Mouse (Mus musculus): Measurements from ENCODE around the gene Efcab6. TPM values are rescaled to one million over a fixed set of nuclear protein-coding genes. Genes with fewer than 3 reads are reported as not detected.

Efcab6 gene
- polyA plus RNA-seq, 1 experiment, result 9.6 TPM

DNA sequence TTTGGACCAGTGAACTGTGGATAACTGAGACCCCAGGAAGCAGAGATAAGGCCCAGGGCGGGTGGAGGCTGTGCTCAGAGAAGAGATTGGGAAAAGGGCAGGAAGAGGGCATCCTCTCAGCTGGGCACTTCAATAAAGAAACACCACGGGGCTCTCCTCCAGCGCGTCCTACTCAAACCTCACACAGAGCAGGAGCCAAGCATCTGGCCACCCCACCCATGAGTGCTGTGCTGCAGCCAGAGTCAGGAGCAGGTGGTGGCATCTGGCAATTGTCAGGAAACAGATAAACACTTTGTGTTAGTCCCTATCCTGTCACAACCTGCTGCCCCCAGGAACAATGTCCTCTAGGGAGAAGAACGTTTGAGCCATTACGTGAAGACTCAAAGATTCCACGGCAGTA is 77.1 kb downstream of the Efcab6 start:
- DNase-seq (ENCODE audit: extremely low spot score in 1 of 2, low spot score in 1 of 2), result no peak

DNA sequence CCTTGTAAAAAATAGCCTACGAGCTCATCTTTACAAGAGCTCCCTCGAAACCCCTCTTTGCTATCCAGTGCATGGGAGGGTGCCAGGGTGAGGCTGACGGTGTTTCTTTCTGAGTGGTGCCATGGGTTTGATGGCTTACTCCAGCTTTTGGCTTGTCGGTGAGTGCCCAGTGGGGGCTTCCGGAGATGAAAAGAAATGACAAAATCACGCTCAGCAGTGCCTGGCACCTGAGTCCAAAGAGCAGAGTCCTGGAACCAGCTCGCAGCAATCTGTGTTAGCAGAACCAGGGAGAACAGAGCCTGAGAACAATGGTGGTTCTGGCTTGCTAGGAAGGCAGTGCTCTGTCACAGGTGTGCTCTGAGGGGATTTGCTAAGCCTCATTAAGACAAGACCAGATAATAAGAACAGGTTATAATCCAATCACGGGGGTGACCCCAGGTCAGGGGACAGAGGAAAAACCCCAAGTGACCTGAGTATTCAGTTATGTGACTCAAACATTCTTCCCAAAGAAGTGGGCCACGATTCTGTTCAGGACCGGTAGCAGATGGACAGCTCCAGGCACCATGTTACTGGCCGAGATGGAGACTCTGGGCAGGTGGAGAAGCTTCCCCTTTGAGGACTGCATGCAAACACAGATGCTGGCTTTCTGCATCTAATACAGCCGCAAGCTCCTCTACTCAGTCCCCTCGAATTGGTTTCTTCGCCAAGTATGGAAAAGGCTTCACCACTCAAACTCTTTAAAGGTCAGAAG is 82.8 kb downstream of the Efcab6 start:
- no peak for DNase-seq (ENCODE audit: extremely low spot score in 1 of 2, low spot score in 1 of 2)

DNA sequence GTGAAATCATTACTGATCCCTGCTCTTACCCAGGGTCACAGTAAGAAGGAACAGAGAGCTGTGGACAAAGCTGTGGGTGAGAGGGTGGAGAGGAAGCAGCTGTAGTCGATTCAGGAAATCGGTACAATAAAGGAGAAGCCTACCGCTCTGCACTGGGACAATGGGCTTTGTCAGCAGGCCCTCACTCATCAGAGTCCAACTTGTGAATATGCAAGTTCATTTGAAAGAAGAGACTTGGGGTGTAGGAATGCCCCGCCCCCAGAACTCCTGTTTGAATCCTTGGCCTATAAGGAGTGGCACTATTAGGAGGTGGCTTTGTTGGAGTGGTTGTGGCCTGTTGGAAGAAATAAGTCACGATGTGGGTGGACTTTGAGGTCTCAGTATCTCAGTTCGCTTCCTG is 86.3 kb downstream of the Efcab6 start:
- no peak for DNase-seq (ENCODE audit: extremely low spot score in 1 of 2, low spot score in 1 of 2)

DNA sequence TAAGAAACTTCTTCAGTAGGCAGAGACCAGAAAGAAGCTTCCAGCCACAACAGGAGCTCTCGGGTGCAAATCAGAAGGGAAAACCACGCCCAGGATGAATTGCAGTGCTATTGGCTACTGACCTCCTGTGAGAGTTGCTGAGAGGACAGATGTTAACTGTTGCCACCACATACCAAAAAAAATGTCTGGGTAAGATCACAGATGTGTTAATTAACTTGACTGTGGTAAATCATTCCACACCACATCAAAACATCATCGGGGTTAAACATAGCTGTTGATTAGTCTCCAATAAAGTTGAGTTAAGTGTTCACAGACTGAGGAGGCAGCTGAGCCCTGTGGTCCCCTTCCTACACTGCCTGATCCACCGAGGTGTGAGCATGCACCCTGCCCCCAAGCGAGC is 88.1 kb downstream of the Efcab6 start:
- no peak for DNase-seq (ENCODE audit: extremely low spot score in 1 of 2, low spot score in 1 of 2)

DNA sequence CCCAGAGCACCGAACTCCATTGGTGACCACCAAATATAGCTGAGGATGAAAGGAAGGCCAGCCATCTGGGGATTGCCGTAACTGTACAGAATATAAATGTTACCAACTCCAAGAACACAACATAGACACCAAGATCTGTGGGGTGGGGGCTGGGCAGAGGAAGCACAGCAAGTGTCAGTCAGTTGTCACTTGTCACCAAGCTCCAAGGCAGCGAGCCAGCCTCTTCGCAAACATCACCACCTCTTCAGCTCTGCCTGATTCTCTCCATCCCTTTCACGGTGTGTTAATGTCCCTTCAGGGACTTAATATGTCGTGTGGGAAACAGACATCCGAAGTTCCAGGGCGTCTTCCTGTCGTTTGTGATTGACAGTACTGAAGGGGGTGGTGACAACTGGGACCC is 93.0 kb downstream of the Efcab6 start:
- no peak for DNase-seq (ENCODE audit: extremely low spot score in 1 of 2, low spot score in 1 of 2)

DNA sequence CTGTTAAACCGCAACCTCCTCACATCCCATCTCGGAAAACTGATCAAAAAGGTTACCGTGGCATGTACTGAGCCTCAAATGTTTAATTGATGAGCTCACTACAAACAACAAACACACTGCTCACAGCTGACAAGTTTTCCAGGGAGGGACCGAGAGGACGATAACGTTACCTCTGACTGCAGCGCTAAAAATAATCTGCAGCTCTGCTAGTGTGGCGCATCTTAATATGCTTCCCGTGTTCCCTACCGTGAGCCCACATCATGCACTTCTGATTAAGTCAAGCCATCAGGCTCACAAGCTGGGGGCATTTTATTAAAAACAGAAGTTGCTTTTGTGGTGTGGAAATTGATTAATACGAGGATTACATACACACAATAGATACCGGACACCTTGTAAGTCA is 97.4 kb downstream of the Efcab6 start:
- DNase-seq (ENCODE audit: extremely low spot score in 1 of 2, low spot score in 1 of 2), result no peak

DNA sequence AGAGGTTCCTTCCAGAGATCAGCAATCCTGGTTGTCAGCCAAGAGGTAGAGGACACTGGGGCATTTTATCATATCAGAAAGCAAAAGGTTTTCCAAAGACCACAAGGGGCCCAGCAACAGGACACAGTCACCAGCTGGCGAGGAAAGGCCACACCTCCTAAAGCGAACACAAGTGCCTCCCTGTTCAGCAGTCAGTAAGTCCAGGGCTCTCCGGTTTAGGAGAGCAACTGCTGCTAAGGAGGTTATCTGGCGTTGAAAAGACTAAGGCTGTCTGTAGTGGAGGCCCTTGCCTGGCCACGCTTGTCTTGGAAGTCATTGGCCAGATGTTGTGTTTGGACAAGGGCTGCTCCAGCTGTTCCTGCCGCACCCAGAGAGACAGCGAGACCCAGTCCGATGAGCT is 100.1 kb downstream of the Efcab6 start:
- DNase-seq (ENCODE audit: extremely low spot score in 1 of 2, low spot score in 1 of 2), result no peak

DNA sequence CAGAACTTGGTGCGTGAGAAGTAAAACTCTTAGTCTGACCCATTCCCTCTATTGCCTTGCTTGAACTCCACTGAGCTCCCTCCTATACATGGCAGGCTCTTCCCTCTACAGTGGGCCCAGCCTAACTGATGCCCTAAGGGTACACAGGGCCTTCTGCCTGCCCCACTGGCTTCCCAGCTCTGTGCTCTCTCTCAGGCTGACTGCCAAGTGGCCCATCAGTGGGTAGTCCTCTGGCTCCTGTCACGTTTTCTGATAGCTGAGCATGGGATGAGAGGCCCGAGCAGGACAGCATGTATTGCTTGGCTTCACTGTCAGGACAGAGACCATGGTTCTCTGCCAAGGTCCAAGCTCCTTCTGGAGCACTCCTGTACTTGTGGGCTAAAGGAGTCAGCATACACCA is 106.8 kb downstream of the Efcab6 start:
- DNase-seq (ENCODE audit: extremely low spot score in 1 of 2, low spot score in 1 of 2), result no peak

DNA sequence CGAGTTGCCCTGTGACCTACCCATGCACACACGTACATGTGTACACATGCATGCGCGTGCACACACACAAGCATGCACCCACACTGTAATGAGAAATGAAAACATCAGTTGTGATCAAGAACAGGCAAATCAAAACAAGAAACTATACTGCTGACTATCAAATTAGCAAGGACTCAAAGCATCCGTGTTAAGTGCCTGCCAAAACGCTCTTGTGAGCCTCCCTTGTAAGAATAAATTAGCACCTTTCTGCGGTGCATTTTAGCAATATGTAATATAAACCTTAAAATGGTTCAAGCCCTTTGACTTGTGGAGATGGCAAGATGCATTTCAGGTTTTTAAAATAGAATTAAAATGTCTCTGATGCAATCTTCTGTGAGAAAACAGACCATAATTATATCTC is 108.2 kb downstream of the Efcab6 start:
- no peak for DNase-seq (ENCODE audit: extremely low spot score in 1 of 2, low spot score in 1 of 2)

DNA sequence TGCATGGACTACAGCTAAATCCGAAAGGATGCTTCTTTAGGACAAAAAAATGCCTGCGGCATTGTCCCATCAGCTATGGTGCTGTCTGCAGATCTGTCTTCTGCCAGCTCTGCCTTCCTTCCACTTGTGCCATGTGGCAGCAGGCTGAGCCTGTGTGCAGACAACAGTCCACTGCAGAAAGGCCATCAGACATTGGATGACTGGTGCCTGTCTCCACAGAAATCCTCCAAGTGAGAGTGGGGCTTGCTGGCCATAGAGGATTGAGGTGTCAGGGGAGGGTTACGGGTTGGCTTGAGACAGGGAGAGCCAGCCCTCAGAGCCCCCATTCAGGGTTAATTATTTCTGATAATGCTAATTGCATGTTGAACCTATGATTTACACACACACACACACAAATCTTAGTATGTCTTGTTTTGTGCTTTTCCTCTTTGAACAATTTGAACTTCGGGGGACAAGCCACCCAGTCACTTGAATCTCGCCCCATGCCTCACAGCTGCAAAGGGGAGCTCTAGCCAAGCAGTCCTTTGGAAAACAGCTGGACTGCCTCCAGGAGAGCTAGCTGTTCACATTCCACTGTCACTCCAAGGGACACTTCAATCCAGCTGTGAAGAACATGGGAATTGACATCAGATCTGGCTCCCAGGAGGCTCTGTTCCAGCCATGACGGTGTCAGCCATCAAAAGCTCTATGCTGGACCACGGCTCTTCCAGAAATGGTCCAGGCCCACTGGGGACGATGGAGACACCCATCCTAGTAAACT is 109.1 kb downstream of the Efcab6 start:
- no peak for DNase-seq (ENCODE audit: extremely low spot score in 1 of 2, low spot score in 1 of 2)

DNA sequence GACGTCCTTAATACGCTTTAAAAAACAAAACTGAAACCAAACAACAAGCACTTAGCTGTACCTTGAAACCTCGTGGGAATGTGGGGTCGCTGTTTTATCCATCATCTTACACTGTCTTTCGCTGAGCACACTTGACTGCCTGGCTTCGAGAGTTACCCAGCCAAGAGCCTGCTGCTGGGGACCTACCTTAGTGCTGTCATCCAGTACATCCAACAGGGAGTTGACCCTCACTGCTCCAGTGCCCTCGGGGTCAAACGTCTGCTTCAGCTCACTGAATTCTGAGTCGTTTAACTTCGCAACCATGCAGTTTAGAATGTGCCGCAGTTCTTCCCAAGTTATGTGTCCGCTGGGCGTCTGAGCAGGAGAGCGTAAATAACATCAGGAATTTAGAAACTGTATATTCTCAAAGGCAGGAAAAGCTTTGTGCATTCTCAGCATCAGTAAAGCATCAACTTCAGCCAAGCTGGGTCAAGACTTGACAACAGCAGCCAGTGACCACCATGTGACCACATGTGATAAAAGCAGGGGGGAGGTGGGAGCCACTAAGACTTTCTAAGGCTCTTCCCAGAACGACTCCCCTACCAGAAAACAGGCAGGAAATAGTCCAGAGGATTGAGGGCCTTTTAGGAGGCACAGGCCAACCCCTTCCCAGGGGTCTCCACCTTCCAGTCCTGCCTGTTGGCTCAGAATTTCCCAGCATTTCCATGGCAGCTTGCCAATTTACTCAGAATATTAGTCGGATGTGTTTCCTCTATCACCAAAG is 115.3 kb downstream of the Efcab6 start:
- DNase-seq (ENCODE audit: extremely low spot score in 1 of 2, low spot score in 1 of 2), result no peak

DNA sequence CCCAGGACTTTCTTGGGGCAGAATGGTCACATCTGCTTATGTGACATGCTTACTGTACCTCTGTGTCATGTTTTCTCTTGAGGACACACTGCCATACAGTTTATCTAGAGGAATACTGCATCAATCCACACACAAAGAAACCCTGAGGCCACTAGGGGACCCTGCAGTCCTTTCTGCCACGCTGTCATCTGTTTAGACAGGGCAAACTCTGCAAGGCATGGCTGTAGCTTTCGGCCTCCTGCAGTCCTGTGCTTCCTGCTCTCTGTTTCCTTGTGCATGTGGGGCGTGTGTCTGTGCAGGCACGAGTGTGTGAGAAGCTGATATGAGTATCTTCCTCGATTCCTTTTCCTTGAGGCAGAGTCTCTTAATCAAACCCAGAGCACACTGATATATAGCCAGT is 125.5 kb downstream of the Efcab6 start:
- no peak for DNase-seq (ENCODE audit: extremely low spot score in 1 of 2, low spot score in 1 of 2)

DNA sequence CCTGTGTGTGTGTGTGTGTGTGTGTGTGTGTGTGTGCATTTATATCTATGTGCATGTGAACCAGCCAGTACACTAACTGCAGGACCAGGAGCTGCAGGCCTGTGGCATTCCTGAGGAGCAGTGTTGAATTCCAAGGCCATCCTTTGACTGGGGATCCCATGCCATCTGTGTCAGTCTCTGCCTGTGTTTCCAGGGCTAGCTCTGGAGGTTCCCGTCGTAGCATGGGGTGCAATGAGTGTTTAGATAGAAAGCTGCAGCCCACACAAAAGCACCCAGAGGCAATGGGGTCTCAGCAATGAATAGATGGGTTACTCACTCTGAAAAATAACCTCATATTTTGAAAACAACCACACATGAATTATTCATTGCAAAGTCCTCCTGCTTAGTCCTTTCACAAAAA is 126.7 kb downstream of the Efcab6 start:
- DNase-seq (ENCODE audit: extremely low spot score in 1 of 2, low spot score in 1 of 2), result no peak

DNA sequence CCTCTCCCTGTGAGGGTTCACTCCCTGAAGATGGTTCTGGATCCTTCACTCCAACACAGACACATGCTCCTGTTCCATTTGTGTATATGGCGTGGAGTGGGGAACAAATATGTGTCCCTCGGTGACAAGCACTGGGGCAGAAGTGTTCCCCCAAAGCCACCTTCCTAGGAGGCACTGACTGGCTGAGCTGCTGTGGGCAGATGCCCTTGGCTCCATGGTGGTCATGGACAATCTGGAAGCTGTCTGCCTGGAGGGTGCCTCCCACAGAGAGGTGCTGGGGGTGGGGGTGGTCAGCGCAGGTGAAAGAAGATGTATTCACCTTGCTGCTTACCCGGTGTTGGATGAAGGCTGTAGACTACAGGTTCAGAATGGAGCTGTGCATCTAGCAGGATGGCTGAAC is 128.7 kb downstream of the Efcab6 start:
- no peak for DNase-seq (ENCODE audit: extremely low spot score in 1 of 2, low spot score in 1 of 2)

DNA sequence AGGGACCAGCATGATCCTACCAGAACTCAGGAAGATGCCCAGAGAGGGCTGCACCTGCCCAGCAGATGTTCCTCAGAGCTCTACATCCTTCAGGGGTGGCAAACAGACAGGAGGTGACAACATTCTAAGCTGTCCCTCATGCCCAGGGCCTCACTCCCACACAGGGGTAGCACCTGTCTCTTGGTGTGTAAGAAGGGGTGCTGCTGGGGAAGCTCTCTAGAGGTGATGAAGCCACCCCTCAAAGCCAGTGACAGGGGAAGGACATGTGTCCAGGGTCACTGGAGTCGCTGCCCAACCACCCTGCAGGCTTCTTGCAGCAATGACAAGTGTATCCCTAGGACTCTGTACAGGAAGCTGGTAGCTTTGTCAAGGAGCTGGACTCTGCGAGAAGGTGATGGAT is 130.4 kb downstream of the Efcab6 start:
- no peak for DNase-seq (ENCODE audit: extremely low spot score in 1 of 2, low spot score in 1 of 2)

DNA sequence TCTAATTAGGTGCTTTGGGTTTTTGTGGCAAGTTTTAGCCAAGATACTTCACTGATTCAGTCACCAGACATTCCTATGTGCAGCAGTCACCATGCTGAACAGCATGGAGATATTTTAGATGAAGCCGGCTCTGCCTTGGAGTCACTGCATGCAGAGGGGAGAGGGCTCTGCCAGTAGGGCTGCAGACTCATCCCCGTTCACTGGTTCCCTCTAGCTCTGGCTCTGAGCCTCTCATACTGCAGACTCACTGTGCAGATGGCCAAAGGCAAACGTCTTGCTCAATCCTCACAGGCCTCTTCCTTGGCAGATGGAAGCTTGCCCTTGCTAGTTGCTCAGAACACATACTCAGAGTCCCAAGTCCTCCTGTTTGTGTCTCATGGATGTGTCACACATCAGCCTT is 139.8 kb downstream of the Efcab6 start:
- no peak for DNase-seq (ENCODE audit: extremely low spot score in 1 of 2, low spot score in 1 of 2)

DNA sequence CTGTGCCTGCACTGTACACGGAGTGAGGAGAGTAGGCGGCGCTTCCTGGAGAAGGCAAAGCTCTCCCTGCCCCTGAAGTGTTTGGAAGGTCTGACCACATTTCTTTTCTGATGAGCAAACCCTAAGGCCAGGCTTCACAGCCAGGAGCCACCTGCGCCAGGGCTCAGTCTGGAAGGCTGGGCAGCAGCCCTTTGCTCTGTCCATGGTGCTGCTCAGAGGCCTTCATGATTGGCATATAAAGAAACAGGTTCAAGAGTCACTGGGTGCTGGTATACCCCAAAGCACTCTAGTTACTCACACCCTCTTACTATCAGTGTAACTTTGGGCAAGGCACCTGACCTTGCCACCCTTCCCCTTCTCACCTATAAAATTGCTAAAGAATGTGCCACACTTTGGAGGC is 140.5 kb downstream of the Efcab6 start:
- no peak for DNase-seq (ENCODE audit: extremely low spot score in 1 of 2, low spot score in 1 of 2)

DNA sequence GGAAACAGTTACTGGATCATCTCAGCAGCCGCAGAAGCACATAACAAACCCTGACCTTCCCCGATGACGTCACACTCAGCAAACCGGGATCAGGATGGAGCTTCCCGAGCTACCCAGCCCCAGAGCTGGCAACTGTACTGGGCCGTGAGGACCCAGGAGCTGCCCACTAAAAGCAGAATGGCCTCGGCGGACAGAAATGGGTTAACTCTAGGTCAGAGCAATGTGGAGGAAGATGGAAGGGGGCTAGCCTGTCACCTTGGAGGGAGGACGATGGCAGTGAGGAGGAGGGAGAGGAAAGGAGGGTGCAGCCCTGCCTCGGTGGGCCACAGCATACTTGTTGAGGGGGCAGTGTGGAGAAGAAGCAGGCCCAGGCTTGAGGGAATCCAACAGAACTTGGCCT is 149.8 kb downstream of the Efcab6 start:
- DNase-seq (ENCODE audit: extremely low spot score in 1 of 2, low spot score in 1 of 2), result no peak

DNA sequence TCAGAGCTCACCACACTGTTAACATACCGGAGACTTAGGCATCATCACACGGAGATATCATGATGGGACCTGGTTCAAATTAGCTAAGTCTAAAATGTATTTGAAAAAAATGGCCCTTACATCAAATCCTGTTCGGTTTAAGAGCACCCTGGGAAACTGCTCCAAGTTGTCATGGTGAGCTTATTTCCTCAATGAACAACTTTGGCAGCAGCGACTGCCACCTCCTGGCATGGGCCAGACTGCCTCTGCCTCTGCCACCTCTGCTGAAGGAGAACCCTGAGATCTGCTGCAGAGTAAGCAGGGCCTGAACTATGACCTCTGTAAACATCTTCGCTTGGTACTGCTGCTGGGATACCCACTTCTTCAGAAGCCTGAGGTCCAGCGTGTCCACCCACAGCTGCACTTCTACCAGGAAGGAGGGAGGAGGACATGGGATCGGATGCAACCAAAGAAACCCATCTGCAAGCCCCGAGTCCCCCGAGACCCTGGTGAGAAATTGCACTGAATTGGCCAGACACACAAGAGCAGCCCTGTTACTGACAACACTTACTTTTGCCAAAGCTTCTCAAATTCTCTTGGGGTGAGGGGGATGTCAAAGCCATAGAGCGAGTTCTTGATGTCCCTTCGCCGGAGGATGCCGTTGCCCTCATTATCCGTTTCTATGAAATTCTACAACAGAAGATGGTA is 152.0 kb downstream of the Efcab6 start:
- DNase-seq (ENCODE audit: extremely low spot score in 1 of 2, low spot score in 1 of 2), result peak in 1 of 2 experiments; percentile 46

DNA sequence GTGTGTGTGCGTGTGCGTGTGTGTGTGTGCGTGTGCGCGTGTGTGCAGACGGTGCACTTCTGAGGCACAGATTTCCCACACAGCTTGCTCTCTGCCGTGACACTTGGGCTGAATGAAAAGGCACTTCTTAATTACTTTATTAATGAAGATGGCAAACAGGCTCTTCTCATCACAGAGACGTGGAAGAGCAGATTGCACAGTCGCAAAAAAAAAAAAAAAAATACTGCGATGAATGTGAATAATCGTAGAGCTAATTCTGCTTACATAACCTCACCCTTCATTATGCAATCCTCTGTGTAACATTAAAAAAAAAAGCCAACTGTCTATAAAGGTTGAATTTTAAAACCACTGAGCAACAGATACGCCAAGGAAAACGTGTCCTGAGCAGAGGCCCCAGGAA is 158.7 kb downstream of the Efcab6 start:
- DNase-seq (ENCODE audit: extremely low spot score in 1 of 2, low spot score in 1 of 2), result no peak

DNA sequence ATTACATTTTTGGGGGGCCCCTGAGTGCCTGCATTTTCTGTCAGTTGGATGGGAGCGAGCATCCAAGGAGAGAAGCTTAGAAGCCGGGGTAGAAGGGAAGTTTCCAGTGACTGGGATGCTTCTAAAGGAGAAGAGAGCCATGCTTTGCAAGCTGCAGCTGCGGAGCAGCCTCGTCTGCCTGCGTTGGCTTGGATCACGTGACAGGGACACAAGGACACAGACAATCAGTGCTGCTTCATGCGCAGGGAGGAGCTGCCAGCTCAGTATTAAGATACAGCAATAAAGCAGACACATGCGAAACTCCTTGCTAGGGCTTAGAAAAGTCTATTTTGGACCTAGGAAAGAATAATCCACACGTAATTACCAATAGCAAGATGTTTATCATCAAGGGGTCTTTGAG is 167.9 kb downstream of the Efcab6 start:
- peak; percentile 41 to 65 for DNase-seq (ENCODE audit: extremely low spot score in 1 of 2, low spot score in 1 of 2)
